Mouse (Mus musculus): ENCODE data around the gene Spryd7. TPM values are rescaled to one million over a fixed set of nuclear protein-coding genes. Genes with fewer than 3 reads are reported as not detected.
"Not testable (repeated sequence)": the region's sequence is repeated elsewhere in the genome, so short reads cannot be mapped to it uniquely, and the experiment has no call there.

Gene Spryd7
- polyA plus RNA-seq, 1 experiment from 2014 or later: 43.2 TPM

GRCm38 (mm10) chr14:61572131-61572530, 15.4 kb upstream of the Spryd7 start:
- H3K36me3 ChIP-seq: no peaks in the 10 kb centered on the region
- no peak overlapping the region for H3K4me3 ChIP-seq
- WGBS: 64% methylated on average over 2 of the region's 2 CpGs
- H3K9me3 ChIP-seq: no peaks in the 10 kb centered on the region
- H3K27me3 ChIP-seq: no peaks in the 10 kb centered on the region
- no peaks in the 10 kb centered on the region for H3K4me1 ChIP-seq (replicated peaks)
- no peak for ATAC-seq (ENCODE audit: low read depth)
- H3K9ac ChIP-seq: no peak overlapping the region
- no peak overlapping the region for H3K4me2 ChIP-seq
- no peak overlapping the region for H3K27ac ChIP-seq (replicated peaks)

DNA sequence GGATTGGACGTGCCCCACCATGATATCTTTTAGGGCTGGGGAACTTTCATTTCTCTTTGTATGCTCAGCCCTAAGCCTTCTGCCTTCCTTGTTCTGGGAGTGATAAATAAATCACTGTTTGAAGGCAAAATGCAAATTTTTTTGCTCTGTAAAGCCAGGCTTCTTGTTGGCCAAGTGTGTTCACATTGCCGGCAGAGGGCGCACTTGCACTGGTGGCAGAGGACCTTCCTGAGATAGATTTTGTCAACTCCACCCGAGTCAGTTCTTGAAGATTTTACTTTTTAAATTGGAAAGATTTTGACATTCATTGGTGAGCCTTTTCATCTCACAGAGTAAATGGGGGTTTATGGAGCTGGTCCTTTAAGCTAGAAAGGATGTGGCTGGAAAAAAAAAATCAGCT, 14.7 kb upstream of the Spryd7 start:
- H3K27ac ChIP-seq (replicated peaks): no peak overlapping the region
- no peak for ATAC-seq (ENCODE audit: low read depth)
- no peak overlapping the region for H3K4me2 ChIP-seq
- no peaks in the 10 kb centered on the region for H3K9me3 ChIP-seq
- H3K4me1 ChIP-seq (replicated peaks): no peaks in the 10 kb centered on the region
- H3K9ac ChIP-seq: no peak overlapping the region
- H3K27me3 ChIP-seq: no peaks in the 10 kb centered on the region
- H3K4me3 ChIP-seq: no peak overlapping the region
- WGBS: 6% methylated on average over 4 of the region's 4 CpGs
- H3K36me3 ChIP-seq: no peaks in the 10 kb centered on the region

- Histone ChIP-seq H3K9me3 (no peaks in the 10 kb centered on the region), H3K36me3 (no peaks in the 10 kb centered on the region), H3K9ac (no peak overlapping the region), H3K4me2 (no peak overlapping the region), H3K4me1 (replicated peaks) (no peaks in the 10 kb centered on the region), H3K4me3 (no peak overlapping the region), H3K27ac (replicated peaks) (no peak overlapping the region), H3K27me3 (no peaks in the 10 kb centered on the region)
- ATAC-seq (ENCODE audit: low read depth): no peak
- WGBS: 64% methylated on average over 2 of the region's 2 CpGs
These were observed 12.7 kb upstream of the Spryd7 start for GRCm38 (mm10) chr14:61569344-61569743.

DNA sequence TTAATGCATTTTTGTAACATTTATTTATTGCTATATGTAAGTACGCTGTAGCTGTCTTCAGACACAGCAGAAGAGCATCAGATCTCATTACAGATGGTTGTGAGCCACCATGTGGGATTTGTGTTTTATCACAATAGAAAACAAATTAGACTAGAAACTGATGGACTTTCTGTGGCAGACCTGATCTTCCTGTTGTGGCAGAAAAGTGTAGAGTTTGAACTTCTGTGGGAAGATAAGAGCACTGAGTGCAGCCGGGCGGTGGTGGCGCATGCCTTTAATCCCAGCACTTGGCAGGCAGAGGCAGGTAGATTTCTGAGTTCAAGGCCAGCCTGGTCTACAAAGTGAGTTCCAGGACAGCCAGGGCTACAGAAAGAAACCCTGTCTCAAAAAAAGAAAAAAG, 9.5 kb upstream of the Spryd7 start:
- H3K4me2 ChIP-seq; ATAC-seq (ENCODE audit: low read depth); H3K4me3 ChIP-seq; H3K9me3 ChIP-seq; H3K27ac ChIP-seq (replicated peaks); H3K4me1 ChIP-seq (replicated peaks); H3K9ac ChIP-seq; H3K27me3 ChIP-seq; H3K36me3 ChIP-seq: not testable (repeated sequence)
- 97% methylated on average over 4 of the region's 4 CpGs for WGBS

GRCm38 (mm10) chr14:61559856-61560255, 3.2 kb upstream of the Spryd7 start:
- Histone ChIP-seq H3K36me3 (no peaks in the 10 kb centered on the region), H3K9me3 (no peaks in the 10 kb centered on the region), H3K9ac (no peak overlapping the region), H3K4me3 (no peak overlapping the region), H3K27ac (replicated peaks) (no peak overlapping the region), H3K27me3 (no peaks in the 10 kb centered on the region), H3K4me2 (no peak overlapping the region), H3K4me1 (replicated peaks) (peaks cover 4% of the 10 kb centered on the region)
- no peak for ATAC-seq (ENCODE audit: low read depth)
- 79% methylated on average over 3 of the region's 3 CpGs for WGBS

DNA sequence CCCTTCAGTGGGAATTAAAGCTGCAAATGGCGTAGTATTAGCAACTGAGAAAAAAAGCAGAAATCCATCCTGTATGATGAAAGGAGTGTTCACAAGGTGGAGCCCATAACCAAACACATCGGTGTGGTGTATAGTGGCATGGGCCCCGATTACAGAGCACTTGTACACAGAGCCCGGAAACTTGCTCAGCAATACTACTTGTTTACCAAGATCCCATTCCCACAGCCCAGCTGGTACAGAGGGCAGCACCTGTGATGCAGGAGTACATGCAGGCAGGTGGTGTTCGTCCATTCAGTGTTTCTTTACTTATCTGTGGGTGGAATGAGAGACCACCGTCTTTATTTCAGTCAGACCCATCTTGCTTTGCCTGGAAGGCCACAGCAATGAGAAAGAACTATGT, 2.2 kb upstream of the Spryd7 start:
- Histone ChIP-seq H3K27me3 (no peaks in the 10 kb centered on the region), H3K36me3 (no peaks in the 10 kb centered on the region), H3K9me3 (no peaks in the 10 kb centered on the region), H3K4me1 (replicated peaks) (peaks cover 4% of the 10 kb centered on the region), H3K9ac (no peak overlapping the region), H3K4me2 (no peak overlapping the region), H3K4me3 (no peak overlapping the region), H3K27ac (replicated peaks) (no peak overlapping the region)
- no peak for ATAC-seq (ENCODE audit: low read depth)
- 89% methylated on average over 6 of the region's 6 CpGs for WGBS

- peak overlapping the region; percentile 71 for H3K4me3 ChIP-seq
- no peaks in the 10 kb centered on the region for H3K9me3 ChIP-seq
- H3K9ac ChIP-seq: peak overlapping the region; percentile 83
- H3K27me3 ChIP-seq: no peaks in the 10 kb centered on the region
- ATAC-seq (ENCODE audit: low read depth): no peak
- peak overlapping the region; percentile 68 for H3K4me2 ChIP-seq
- H3K27ac ChIP-seq (replicated peaks): peak overlapping the region; percentile 91
- peaks cover 4% of the 10 kb centered on the region for H3K4me1 ChIP-seq (replicated peaks)
- 5% methylated on average over 6 of the region's 6 CpGs for WGBS
- H3K36me3 ChIP-seq: no peaks in the 10 kb centered on the region
These were observed 776 bp downstream of the Spryd7 start for GRCm38 (mm10) chr14:61555931-61556288.

GRCm38 (mm10) chr14:61548614-61549013, 8.1 kb downstream of the Spryd7 start:
- no peak overlapping the region for H3K9ac ChIP-seq
- H3K4me1 ChIP-seq (replicated peaks): no peaks in the 10 kb centered on the region
- ATAC-seq (ENCODE audit: low read depth): no peak
- peaks cover 24% of the 10 kb centered on the region for H3K36me3 ChIP-seq
- WGBS: 89% methylated on average over 1 of the region's 1 CpGs
- H3K9me3 ChIP-seq: no peaks in the 10 kb centered on the region
- no peaks in the 10 kb centered on the region for H3K27me3 ChIP-seq
- H3K4me3 ChIP-seq: no peak overlapping the region
- H3K4me2 ChIP-seq: no peak overlapping the region
- H3K27ac ChIP-seq (replicated peaks): no peak overlapping the region

DNA sequence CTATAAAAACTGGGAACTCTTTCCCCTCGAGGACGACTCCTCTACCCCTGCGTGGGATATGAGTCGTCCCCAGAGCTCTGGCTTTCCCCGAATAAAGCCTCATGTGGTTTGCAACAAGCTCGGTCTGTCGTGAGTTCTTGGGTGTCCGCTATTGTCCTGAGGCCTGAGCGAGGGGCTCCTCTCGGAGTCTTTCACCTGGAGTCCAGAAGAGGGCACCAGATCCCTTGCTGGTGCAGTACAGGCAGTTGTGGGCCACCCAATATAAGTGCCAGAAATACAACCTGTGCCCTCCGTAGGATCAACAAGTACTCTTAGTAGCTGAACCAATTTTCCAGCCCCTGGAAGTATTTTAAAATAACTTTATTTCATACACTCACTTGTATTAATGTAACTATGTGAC, 18.9 kb downstream of the Spryd7 start:
- H3K9ac ChIP-seq; H3K27me3 ChIP-seq; H3K4me3 ChIP-seq; H3K9me3 ChIP-seq; H3K4me1 ChIP-seq (replicated peaks); H3K4me2 ChIP-seq; ATAC-seq (ENCODE audit: low read depth); H3K27ac ChIP-seq (replicated peaks): not testable (repeated sequence)
- WGBS: 84% methylated on average over 8 of the region's 11 CpGs
- H3K36me3 ChIP-seq: peaks cover 22% of the 10 kb centered on the region

DNA sequence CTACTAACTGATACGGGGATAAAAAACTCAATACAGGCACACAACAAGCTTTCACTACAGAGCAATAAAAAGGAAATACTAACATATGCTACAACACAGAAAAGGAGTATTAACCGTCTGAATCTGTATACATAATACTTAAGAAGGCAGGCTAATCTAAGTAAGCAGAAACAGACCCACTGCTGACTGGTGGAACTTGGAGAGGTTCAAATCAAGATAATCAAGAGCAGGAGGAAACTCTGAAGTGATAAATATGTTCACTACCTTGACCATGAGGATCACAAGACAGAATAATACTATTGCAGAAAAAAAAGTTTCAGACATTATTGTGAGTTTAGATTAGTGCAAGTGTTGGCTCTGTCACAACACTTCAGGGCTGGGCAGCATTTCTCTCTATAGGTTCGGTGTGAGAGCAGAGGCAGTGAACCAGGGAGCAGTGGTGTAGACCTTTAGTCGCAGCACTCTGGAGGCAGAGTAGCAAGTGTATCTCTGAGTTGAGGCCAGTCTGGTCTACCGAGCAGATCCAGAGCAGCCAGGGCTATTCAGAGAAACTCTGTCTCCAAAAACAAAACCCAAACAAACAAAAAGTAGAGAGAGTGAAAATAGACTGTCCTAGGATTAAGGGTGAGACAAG, 19.9 kb downstream of the Spryd7 start:
- no peak overlapping the region for H3K4me3 ChIP-seq
- no peaks in the 10 kb centered on the region for H3K4me1 ChIP-seq (replicated peaks)
- H3K4me2 ChIP-seq: no peak overlapping the region
- no peaks in the 10 kb centered on the region for H3K9me3 ChIP-seq
- 91% methylated on average over 5 of the region's 5 CpGs for WGBS
- H3K27me3 ChIP-seq: no peaks in the 10 kb centered on the region
- ATAC-seq (ENCODE audit: low read depth): no peak
- no peak overlapping the region for H3K9ac ChIP-seq
- H3K36me3 ChIP-seq: peaks cover 27% of the 10 kb centered on the region
- H3K27ac ChIP-seq (replicated peaks): no peak overlapping the region

GRCm38 (mm10) chr14:61535811-61536210, 20.9 kb downstream of the Spryd7 start:
- Histone ChIP-seq H3K27me3 (no peaks in the 10 kb centered on the region), H3K27ac (replicated peaks) (no peak overlapping the region), H3K36me3 (peaks cover 27% of the 10 kb centered on the region), H3K4me3 (no peak overlapping the region), H3K9me3 (no peaks in the 10 kb centered on the region), H3K4me1 (replicated peaks) (no peaks in the 10 kb centered on the region), H3K9ac (no peak overlapping the region), H3K4me2 (no peak overlapping the region)
- 90% methylated on average over 3 of the region's 3 CpGs for WGBS
- no peak for ATAC-seq (ENCODE audit: low read depth)

- Histone ChIP-seq H3K36me3 (peaks cover 22% of the 10 kb centered on the region), H3K27ac (replicated peaks) (no peak overlapping the region), H3K9me3 (no peaks in the 10 kb centered on the region), H3K4me3 (no peak overlapping the region), H3K4me2 (no peak overlapping the region), H3K27me3 (no peaks in the 10 kb centered on the region), H3K9ac (no peak overlapping the region), H3K4me1 (replicated peaks) (no peaks in the 10 kb centered on the region)
- no peak for ATAC-seq (ENCODE audit: low read depth)
These were observed 25.7 kb downstream of the Spryd7 start for GRCm38 (mm10) chr14:61530966-61531365.

DNA sequence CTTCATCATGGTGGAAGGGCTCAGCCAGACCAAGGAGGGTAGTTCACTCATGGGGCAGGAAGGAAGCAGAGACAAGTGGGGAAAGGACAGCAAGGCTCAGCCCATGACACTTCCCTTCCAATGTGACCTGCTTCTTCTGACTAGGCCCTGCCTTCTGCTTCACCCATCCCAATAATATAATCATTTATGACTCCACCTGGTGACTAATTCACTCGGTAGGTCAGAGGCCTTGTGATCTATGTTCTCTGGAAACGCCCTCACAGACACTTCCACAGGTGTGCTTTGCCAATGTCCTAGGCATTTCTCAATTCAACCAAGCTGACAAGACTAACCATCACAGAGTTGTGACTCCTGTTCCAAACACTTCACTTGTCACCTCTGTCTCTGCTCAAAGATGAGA, 26.3 kb downstream of the Spryd7 start:
- H3K27me3 ChIP-seq: no peaks in the 10 kb centered on the region
- WGBS: 84% methylated on average over 2 of the region's 2 CpGs
- H3K9me3 ChIP-seq: no peaks in the 10 kb centered on the region

More for the DNA sequence above, 26.3 kb downstream of the Spryd7 start:
- Histone ChIP-seq H3K36me3 (peaks cover 18% of the 10 kb centered on the region), H3K27ac (replicated peaks) (no peak overlapping the region), H3K9ac (no peak overlapping the region), H3K4me2 (no peak overlapping the region), H3K4me1 (replicated peaks) (no peaks in the 10 kb centered on the region), H3K4me3 (no peak overlapping the region)
- ATAC-seq (ENCODE audit: low read depth): no peak
